Mouse (Mus musculus) cerebellum, adult 2 months (tissue): Measurements from ENCODE around the gene Pm20d1.

Source experiments
- CTCF ChIP-seq: fragments of 200-500 bp; IDR thresholded peaks from 2 replicates; pipeline ENCODE4 v1.5.1; 2011; ENCODE audit warnings: low read depth, mild to moderate bottlenecking, control low read depth, low read length, moderate library complexity, borderline replicate concordance; ENCODE audit not compliant: insufficient read depth
- POLR2A ChIP-seq: fragments of 200-500 bp; IDR thresholded peaks from 2 replicates; pipeline ENCODE4 v1.6.1; 2011; ENCODE audit warnings: low read length, control low read depth, borderline replicate concordance; ENCODE audit not compliant: insufficient read depth

DNA sequence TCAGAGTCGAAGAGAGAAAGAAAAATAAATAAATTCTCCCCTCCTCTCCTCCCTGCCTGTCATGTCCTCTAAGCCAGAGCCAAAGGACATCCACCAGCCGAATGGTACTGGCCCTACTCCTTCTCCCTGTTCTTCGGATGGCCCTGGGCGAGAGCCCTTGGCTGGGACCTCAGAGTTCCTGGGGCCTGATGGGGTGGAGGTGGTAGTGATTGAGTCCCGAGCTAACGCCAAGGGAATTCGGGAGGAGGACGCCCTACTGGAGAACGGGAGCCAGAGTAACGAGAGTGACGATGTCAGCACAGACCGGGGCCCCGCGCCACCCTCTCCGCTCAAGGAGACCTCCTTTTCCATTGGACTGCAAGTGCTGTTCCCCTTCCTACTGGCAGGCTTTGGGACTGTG is 33.4 kb downstream of the Pm20d1 start:
- TF ChIP-seq POLR2A (no peak), CTCF (no peak)
